Mouse (Mus musculus) cerebellum, adult 9-11 months (tissue): ENCODE measurements around the gene Hsf2bp.
"Not testable (repeated sequence)": the region's sequence is repeated elsewhere in the genome, so short reads cannot be mapped to it uniquely, and the experiment has no call there.

Experiments
- DNase-seq: peaks from one replicate; pipeline ENCODE4 v3.0.0; 2022

Hsf2bp gene

GRCm38 (mm10) chr17:32035609-32036508 is at the start of gene Hsf2bp, which contains the start of gene Rrp1b:
Gene Hsf2bp (minus strand): TSS chr17:32036349.
Gene Rrp1b (plus strand): TSS chr17:32036100.
- peak; percentile 76 for DNase-seq

GRCm38 (mm10) chr17:32083351-32083750 is 47.2 kb upstream of the Hsf2bp start:
- DNase-seq = no peak

GRCm38 (mm10) chr17:32075164-32075563 is 39.0 kb upstream of the Hsf2bp start:
- peak; percentile 12 for DNase-seq

- no peak for DNase-seq
Observed at GRCm38 (mm10) chr17:32074658-32075057, 38.5 kb upstream of the Hsf2bp start.

- peak; percentile 64 for DNase-seq
Observed at GRCm38 (mm10) chr17:32073359-32073758, 37.2 kb upstream of the Hsf2bp start.

GRCm38 (mm10) chr17:32068810-32069209 is 32.7 kb upstream of the Hsf2bp start:
- no peak for DNase-seq

- DNase-seq = no peak
Observed at GRCm38 (mm10) chr17:32068381-32068780, 32.2 kb upstream of the Hsf2bp start.

- no peak for DNase-seq
Observed at GRCm38 (mm10) chr17:32067541-32067940, 31.4 kb upstream of the Hsf2bp start.

GRCm38 (mm10) chr17:32064762-32065161 is 28.6 kb upstream of the Hsf2bp start:
- DNase-seq = not testable (repeated sequence)

GRCm38 (mm10) chr17:32063654-32064053 is 27.5 kb upstream of the Hsf2bp start:
- DNase-seq = no peak

- no peak for DNase-seq
Observed at GRCm38 (mm10) chr17:32061219-32061618, 25.1 kb upstream of the Hsf2bp start.

- no peak for DNase-seq
Observed at GRCm38 (mm10) chr17:32059084-32059483, 22.9 kb upstream of the Hsf2bp start.

- DNase-seq = no peak
Observed at GRCm38 (mm10) chr17:32057843-32058242, 21.7 kb upstream of the Hsf2bp start.

GRCm38 (mm10) chr17:32053677-32054076 is 17.5 kb upstream of the Hsf2bp start:
- no peak for DNase-seq

- no peak for DNase-seq
Observed at GRCm38 (mm10) chr17:32052237-32053080, 16.3 kb upstream of the Hsf2bp start.

GRCm38 (mm10) chr17:32050609-32051008 is 14.5 kb upstream of the Hsf2bp start:
- DNase-seq = no peak

- DNase-seq = no peak
Observed at GRCm38 (mm10) chr17:32049914-32050313, 13.8 kb upstream of the Hsf2bp start.

- no peak for DNase-seq
Observed at GRCm38 (mm10) chr17:32048351-32048750, 12.2 kb upstream of the Hsf2bp start.

GRCm38 (mm10) chr17:32046541-32046940 is 10.4 kb upstream of the Hsf2bp start:
- DNase-seq = no peak

- DNase-seq = no peak
Observed at GRCm38 (mm10) chr17:32040263-32040662, 4.1 kb upstream of the Hsf2bp start.

- no peak for DNase-seq
Observed at GRCm38 (mm10) chr17:32036509-32037438, 625 bp upstream of the Hsf2bp start.

GRCm38 (mm10) chr17:32034322-32034721 is 1.8 kb downstream of the Hsf2bp start:
- no peak for DNase-seq
